Mouse (Mus musculus) adipocyte (in vitro differentiated cells): Measurements from ENCODE around the gene Rasef.
"Not testable (repeated sequence)": the region's sequence is repeated elsewhere in the genome, so short reads cannot be mapped to it uniquely, and the experiment has no call there.

Source experiments
- DNase-seq: peaks from one replicate; pipeline ENCODE4 v3.0.0-alpha.2; 2016; ENCODE audit warnings: low spot score

Gene Rasef

DNA sequence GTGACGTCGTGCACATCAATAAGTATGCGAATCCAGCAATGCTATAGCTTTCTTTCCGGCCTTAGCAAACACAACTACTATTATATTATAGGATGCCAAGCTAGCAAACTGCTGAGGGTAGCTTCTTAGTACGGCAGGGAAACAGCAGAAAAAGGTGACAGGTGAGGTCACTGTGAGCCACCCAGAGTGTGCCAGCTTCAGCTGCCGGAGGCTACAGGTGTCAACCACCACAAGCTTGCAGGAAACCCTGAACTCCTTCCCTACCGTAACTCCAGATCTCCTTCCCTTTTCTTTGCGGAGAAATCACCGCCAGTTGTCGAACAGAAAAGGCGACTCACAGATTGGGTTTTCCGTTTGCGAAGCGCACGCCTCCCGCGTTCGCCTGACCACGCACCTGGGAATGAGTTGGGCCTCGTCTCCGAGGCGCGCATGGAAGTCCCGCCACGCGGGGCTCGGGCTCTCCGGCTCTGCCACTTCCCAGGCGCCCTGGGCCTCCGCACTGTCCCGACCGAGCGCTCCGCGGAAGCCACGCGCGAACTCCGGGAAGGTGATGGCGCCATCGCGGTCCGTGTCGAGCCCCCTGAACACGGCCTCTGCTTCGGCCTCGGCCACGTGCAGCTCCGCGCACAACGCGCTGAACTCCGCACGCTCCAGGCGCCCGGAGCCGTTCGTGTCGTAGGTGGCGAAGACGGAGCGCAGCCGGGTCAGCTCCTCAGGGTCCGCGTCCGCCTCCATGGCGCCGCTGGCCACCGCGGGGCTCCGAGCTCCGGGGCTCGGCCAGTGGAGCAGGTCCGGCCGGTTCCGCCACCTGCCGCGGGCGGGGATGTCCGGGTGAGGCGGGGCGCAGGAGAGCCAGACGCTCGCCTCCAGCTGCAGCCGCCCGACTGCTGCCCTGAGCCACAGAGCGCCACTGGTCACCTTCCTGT, at the start of gene Rasef:
Gene Rasef (minus strand): TSS at position 735 of the 926 bp plus-strand sequence.
- DNase-seq, result no peak

DNA sequence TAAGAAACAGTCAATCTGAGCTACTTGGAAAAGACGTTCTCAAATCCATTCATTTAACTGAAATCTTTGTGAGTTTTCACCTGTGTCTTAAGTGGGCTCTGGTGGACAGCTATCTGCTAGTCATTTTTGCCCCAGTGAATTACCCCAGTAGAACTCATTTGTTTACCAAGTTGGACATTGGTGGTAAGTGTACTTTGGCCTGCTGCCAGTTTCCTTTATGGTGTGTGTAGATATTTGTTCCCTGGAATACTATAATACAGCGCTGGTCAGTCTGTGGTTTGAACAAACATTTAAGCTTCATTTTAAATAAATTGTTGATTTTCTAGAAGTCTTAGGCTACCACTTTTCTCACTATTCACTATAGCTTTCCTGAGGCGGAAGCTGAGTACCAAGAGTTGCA, 35.8 kb upstream of the Rasef start:
- no peak for DNase-seq

DNA sequence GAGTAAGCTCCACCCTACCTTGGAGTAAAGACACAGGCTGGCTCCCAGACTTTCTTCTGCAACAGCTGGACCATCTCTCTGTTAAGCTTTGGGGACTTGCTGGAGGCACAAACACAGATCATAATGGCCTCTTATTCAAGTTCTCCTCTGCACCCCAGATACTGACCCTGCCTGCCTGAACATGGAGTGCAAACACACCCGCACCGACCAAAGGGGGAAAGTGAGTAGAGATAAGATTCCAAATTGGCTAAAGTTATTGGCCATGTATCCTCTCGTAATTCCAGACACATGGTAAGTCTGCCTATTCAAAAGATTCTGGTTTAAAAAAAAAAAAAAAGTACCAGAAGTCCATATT, 369 bp upstream of the Rasef start:
- DNase-seq, result no peak

DNA sequence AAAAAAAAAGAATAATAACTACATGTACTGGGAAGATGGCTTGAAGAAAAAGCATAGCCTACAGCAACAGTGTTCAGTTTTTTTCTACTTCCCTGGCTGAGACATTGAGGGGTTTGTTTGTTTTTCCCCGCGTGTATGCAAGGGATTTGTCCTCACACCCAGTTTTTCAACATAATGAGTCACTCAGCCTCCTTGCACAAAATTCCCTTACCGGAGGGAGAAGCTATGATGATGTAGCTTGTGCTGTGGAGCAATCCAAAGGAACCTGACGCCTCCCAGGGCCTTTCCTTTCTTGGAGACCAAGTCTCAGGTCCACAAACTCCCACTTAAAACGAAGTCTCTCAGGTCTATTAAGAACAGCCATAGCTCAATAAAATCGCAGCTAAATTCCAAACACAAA, 1.3 kb downstream of the Rasef start:
- no peak for DNase-seq

DNA sequence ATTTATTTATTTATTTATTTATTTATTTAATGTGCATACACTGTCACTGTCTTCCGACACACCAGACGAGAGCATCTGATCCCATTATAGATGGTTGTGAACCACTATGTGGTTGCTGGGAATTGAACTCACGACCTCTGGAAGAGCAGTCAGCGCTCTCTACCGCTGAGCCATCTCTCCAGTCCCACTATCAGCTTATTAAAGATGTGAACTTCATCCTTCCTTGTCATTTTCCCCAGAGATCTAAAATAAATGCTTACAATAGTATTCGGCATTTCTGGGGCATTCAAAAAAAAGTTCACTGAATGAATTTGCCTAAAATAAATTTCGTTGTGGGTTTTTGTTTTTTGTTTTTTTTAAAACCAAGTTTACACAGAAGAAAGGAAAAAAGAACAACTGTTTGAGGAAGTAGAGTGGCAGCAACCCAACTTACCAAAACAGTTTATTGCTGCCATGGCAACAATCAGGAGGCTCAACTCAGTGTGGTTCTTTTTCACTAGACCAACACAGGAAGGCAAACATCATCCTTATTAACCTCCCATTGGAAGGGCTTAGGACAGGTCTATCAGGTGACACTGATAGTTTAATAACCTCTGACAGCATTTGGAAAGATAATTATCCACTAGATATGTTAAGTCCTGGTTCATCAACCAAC, 2.6 kb downstream of the Rasef start:
- DNase-seq, result no peak

DNA sequence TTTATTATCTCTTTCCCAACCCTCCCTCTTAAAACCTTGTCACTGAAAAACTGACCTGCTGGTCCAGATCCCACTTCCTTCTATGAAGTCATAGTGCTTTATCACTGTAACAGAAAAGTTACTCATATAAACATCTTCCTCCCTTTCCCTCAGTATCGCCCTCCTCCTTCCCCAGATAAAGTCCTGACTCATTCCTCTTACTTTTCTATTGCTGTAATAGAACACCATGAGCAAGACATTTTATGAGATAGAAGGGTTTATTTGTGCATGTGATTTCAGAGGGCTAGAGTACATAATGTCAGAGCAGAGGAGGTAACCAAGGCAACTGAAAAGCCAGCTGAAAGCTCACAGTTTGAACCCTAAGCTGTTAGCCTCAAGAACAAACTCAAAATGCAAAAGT, 6.6 kb downstream of the Rasef start:
- DNase-seq, result no peak

DNA sequence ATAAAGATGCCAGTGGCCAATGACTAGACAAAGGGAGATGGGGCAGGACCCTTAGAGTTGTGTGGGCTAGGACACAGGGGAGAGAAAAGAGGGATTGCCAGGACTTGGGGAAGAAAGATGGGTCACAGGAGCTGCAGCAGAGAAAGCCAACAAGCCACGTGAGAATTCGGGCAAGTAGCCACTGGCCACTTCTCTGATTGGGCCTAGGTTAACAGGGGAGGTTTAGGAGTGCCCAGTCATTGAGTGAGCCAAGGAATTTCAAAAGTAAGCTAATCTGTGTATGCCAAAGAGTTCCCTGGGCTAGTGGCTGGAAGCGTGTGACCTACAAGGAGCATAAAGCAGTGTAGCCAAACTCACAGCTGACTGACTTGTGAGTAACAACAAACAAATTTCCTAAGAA, 9.7 kb downstream of the Rasef start:
- no peak for DNase-seq

DNA sequence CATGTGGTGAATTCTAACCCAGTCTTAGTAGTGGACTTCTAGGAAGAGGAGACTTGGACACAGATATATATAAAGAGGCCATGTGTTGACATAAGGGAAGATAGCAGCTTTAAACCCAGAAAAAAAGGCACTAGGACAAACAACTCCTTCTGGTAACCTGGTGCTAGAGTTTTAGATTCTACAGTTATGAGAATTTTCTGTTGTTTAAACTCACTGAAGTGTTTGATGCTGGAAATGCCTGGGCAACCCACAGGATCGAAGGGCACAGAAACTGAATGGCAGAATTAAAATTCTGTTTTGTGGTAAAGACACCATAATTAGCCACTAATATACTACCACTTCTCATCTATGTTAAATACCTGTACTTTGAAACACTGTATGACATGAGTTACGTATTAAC, 15.5 kb downstream of the Rasef start:
- no peak for DNase-seq

DNA sequence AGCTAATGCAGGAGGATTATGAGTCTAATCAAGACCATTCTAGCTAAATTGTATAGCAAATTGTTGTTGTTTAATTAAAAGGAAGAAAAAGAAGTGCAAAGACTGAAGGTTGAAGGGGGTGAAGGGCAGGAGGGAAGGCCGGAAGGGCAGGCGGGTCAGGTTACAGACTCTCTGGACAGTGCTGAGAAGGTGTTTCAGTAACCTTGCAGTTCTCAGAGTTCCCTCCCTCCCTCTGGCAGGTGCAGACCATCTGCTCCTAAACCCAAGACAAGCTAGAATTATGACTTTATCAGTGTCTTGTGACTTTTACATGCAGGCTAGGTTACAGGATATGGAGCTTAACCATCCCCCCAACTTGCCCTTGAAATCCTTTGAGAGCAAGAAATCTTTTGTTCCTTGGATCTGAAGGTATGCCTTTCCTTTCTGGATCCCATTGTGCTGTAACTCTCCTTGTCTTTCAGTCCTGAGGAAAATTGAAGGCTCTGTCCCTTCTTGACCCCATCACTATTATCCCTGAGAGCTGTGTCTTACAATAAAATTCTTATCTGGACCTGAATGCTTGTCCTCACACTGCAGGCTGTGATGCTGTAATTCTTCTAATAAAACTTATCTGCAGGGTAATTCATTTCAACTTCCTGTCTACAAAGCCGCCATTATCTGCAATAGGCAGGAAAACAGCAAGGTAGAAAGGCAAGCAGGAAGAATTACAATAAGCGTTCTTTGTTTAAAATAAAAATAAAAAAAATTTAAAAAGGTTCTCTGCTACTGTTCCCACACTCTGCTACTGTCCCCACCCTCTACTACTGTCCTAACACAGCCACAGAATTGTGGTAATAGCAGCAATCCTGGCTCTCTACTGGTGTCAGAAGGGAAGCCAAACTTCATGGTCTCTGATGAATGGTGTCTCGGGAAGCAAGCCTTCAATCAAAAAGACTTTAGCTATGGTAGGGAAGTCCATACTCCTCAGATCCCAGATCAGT, 16.7 kb downstream of the Rasef start:
- DNase-seq, result no peak

DNA sequence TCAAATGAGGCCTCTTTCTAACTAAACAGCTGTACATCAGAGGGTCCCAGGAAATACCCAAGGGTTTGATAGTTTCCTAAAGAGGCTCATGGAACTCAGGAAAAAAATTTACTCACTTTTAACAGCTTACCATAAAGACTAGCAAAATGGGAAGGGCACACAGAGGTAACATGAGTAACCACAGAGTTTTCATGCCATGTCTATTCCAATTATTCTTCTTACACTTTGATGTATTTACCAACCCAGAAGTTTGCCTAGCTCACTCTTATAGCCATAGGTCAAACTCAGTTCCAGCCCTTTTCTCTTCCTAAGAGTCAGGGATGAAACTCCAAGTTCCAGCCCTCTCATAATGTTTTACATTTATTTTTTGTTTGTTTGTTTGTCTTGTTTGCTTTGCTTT, 18.8 kb downstream of the Rasef start:
- DNase-seq, result no peak

DNA sequence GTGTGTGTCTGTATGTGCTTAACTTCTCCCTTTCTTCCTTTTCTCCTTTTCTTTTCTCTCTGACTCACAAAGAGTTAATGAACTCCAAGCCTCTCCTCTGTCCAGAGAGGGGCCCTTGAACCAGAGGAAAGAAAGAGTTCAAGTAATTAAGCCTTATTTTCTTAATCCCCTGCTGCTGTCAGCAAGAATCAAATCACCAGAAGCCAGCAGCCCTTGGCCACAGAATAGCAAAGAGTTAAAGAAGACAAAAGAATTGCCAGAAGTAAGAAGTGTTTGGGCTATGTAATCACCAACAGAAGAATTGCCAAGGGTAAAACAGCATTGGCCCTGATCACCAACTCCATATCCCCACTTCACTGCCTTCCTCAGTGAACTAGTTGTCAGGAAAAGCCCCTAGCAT, 20.2 kb downstream of the Rasef start:
- no peak for DNase-seq

DNA sequence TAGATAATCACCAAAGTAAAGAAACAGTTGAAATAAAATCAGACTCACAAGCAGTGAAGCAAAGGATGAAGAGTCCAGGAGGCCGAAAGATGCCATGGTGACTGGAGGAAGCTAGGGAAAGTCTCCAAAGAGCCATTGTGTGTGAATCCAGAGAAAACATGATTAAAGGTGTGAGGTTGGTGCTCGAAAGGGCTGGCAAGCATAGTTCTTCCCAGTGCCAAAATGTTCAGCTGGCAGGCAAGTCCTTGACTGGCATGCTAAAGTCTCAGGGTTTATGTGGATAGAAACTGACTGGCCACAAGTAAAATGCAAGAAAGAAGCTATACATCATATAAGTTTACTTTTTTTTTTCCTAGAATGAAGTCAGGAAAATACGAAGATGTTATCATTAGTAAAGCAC, 22.6 kb downstream of the Rasef start:
- DNase-seq, result no peak

DNA sequence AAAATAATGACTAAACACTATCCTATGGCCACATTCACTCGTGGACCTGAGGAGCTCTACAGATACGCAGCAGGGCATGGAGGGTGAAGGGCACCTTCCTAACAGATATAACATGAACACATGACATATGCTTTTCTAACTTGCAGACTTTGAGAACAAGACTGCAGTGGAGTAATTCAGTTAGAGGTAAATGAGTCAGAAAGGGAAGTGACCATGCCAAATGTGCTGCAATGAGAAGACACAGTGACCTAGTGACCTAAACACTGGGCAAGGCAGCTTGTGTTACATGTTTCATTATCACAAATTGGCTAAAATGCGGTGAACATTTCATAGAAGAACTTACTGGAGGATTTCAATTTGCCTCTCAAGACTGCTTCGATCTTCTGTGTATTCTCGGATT, 42.6 kb downstream of the Rasef start:
- DNase-seq, result no peak

DNA sequence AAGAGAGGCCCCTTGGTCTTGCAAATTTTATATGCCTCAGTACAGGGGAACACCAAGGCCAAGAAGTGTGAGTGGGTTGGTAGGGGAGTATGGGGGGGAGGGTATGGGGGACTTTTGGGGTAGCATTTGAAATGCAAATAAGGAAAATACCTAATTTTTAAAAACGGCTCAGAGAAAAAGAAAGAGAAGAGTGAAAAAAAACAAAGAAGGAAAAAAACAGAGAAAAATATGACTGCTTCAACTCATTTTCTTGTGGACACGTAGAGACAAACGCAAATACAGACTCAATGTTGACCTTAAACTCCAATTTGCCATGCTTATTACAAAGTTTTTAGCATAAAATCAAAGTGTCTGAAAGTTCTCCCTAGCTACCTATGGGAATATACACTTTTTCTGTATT, 51.4 kb downstream of the Rasef start:
- no peak for DNase-seq

DNA sequence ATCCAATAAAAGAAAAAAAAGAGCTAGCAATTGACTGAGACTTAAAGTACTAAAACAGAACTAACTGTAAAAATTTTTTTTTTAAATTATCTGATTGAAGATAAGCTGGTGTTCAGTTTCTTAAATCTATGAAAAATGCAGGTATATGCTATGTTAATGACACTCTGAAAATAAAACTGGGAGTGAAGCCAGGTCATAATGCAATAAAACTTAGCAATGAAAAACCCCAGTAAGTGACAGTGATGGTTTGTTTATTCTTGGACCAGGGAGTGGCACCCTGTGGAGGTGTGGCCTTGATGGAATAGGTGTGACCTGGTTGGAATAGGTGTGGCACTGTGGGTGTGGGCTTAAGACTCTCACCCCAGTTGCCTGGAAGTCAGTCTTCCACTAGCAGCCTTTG, 71.0 kb downstream of the Rasef start:
- DNase-seq, result no peak

DNA sequence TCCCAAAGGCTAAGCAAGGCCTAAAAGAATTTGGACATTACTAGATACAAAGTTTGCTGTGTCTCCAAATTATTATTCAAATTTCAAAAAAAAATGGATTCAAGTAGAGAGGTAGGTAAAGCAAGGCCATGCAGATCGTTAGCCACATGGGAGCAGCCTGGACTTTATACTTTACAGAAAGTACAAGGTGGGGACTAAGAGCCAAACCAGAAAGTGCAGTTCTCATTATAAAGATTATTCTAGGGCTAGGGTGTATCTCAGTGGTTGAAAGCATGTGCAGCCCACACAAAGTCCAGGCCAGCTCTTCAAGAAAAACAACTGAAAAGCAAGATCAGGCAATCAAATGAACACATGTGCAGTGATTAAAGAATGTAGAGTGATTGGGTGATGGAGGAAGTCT, 72.0 kb downstream of the Rasef start:
- no peak for DNase-seq

DNA sequence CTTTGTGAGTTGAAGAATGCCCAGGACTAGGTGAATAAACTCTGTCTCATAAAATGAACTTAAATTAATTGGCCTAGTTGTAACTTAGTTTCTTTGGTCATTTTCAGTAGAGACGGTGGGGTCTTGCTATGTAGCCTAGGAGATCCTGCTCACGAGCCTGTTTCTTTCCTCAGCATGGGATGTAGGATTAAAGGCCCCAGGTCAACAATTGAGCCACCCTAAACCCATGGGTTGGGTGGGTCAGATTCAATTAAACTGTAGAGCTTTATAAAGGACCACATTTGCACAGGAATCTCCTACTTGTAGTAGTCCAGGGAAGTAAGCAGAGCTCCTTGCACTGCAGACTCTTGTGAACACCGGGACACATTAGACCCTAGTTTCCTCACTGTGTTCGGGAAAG, 107.6 kb downstream of the Rasef start, which contains the start of gene Gm428:
Gene Gm428 (plus strand): TSS at position 301 of the 400 bp plus-strand sequence.
- DNase-seq, result not testable (repeated sequence)

DNA sequence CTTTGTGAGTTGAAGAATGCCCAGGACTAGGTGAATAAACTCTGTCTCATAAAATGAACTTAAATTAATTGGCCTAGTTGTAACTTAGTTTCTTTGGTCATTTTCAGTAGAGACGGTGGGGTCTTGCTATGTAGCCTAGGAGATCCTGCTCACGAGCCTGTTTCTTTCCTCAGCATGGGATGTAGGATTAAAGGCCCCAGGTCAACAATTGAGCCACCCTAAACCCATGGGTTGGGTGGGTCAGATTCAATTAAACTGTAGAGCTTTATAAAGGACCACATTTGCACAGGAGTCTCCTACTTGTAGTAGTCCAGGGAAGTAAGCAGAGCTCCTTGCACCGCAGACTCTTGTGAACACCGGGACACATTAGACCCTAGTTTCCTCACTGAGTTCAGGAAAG, 122.7 kb downstream of the Rasef start, which contains the start of gene Gm11239:
Gene Gm11239 (plus strand): TSS at position 301 of the 400 bp plus-strand sequence.
- not testable (repeated sequence) for DNase-seq
